Mouse (Mus musculus) hindbrain, embryonic 14.5 days (tissue): ENCODE data around the gene Btnl4. TPM values are rescaled to one million over a fixed set of nuclear protein-coding genes. Genes with fewer than 3 reads are reported as not detected.

Experiments used
- polyA plus RNA-seq: library from polyadenylated mRNA; unstranded; fragments of >200 nt; fragmentation: Nextera tagmentation; extraction: Ambion mirVana; gene quantifications from 2 replicates; pipeline ENCODE4 v1.2.1, GENCODE M21; 2014

Btnl4 gene
- polyA plus RNA-seq, 1 experiment from 2014 or later: not detected

Other genes with a start within 250 kb of the Btnl4 start
- not detected in 2 replicates for gene H2-Ob, start 238.4 kb downstream of the Btnl4 start, polyA plus RNA-seq
- gene H2-Ab1, start 219.6 kb downstream of the Btnl4 start, polyA plus RNA-seq: 0.80 and 1.8 TPM in 2 replicates
- gene H2-Aa, start 189.5 kb downstream of the Btnl4 start, polyA plus RNA-seq: 0.31 and 0.58 TPM in 2 replicates
- gene H2-Eb1, start 171.5 kb downstream of the Btnl4 start, polyA plus RNA-seq: 3.9 and 4.2 TPM in 2 replicates
- gene H2-Eb2, start 151.7 kb downstream of the Btnl4 start, polyA plus RNA-seq: 0.12 and 0.35 TPM in 2 replicates
- 0.10 TPM in 1 of 2 replicates, not detected in the other for gene Btnl2, start 122.5 kb downstream of the Btnl4 start, polyA plus RNA-seq
- not detected in 2 replicates for gene Btnl1, start 100.2 kb downstream of the Btnl4 start, polyA plus RNA-seq
- 4.2 and 5.6 TPM in 2 replicates for gene BC051142, start 78.5 kb downstream of the Btnl4 start, polyA plus RNA-seq
- not detected in 2 replicates for gene Btnl6, start 40.0 kb upstream of the Btnl4 start, polyA plus RNA-seq
- 11.1 and 12.1 TPM in 2 replicates for gene Notch4, start 87.0 kb upstream of the Btnl4 start, polyA plus RNA-seq
- 4.2 and 4.7 TPM in 2 replicates for gene Gpsm3, start 112.5 kb upstream of the Btnl4 start, polyA plus RNA-seq
- 7.1 and 10.5 TPM in 2 replicates for gene Pbx2, start 113.9 kb upstream of the Btnl4 start, polyA plus RNA-seq
- gene Ager, start 120.5 kb upstream of the Btnl4 start, polyA plus RNA-seq: 1.1 and 1.4 TPM in 2 replicates
- gene Rnf5, start 126.4 kb upstream of the Btnl4 start, polyA plus RNA-seq: 196 and 211 TPM in 2 replicates
- gene Agpat1, start 126.9 kb upstream of the Btnl4 start, polyA plus RNA-seq: 123 and 126 TPM in 2 replicates
- 8.8 and 11.4 TPM in 2 replicates for gene Egfl8, start 138.7 kb upstream of the Btnl4 start, polyA plus RNA-seq
- 22.2 and 25.4 TPM in 2 replicates for gene Ppt2, start 151.2 kb upstream of the Btnl4 start, polyA plus RNA-seq
- 7.3 and 8.6 TPM in 2 replicates for gene Prrt1, start 152.2 kb upstream of the Btnl4 start, polyA plus RNA-seq
- gene Fkbpl, start 167.4 kb upstream of the Btnl4 start, polyA plus RNA-seq: 11.7 and 12.9 TPM in 2 replicates
- 84.7 and 87.6 TPM in 2 replicates for gene Atf6b, start 169.8 kb upstream of the Btnl4 start, polyA plus RNA-seq
- gene Tnxb, start 193.2 kb upstream of the Btnl4 start, polyA plus RNA-seq: 0.24 and 0.43 TPM in 2 replicates